Mouse (Mus musculus) bone marrow macrophage, adult 2 months (primary cell): Measurements from ENCODE around the gene Myef2. TPM values are rescaled to one million over a fixed set of nuclear protein-coding genes. Genes with fewer than 3 reads are reported as not detected.
A peak's percentile ranks its signal among the peaks of the same experiment; 100 is the strongest.

Experiments used
- H3K27ac ChIP-seq: 2 replicates; pipeline ENCODE4 v1.5.1; 2012; ENCODE audit warnings: low read depth, low read length; ENCODE audit not compliant: insufficient read depth
- H3K4me1 ChIP-seq: 2 replicates; pipeline ENCODE4 v1.6.1; 2012; ENCODE audit warnings: low read length; ENCODE audit not compliant: control insufficient read depth, insufficient read depth
- H3K4me3 ChIP-seq: 2 replicates; pipeline ENCODE4 v1.5.1; 2012; ENCODE audit warnings: mild to moderate bottlenecking, low read length, moderate library complexity; ENCODE audit not compliant: insufficient read depth
- CTCF ChIP-seq: IDR thresholded peaks from 2 replicates; pipeline ENCODE4 v1.5.1; 2012; ENCODE audit warnings: low read depth, mild to moderate bottlenecking, low read length, moderate library complexity
- POLR2A ChIP-seq: IDR thresholded peaks from 2 replicates; pipeline ENCODE4 v1.6.1; 2012; ENCODE audit warnings: mild to moderate bottlenecking, low read depth, low read length, borderline replicate concordance
- polyA plus RNA-seq: library from polyadenylated mRNA; stranded (reverse); fragments of >200 nt; gene quantifications from 2 replicates; pipeline ENCODE4 v1.2.4, GENCODE M21; 2012; ENCODE audit not compliant: missing spikeins, insufficient read depth, insufficient read length

The Myef2 gene
- polyA plus RNA-seq, 1 experiment: 31.4 TPM

DNA sequence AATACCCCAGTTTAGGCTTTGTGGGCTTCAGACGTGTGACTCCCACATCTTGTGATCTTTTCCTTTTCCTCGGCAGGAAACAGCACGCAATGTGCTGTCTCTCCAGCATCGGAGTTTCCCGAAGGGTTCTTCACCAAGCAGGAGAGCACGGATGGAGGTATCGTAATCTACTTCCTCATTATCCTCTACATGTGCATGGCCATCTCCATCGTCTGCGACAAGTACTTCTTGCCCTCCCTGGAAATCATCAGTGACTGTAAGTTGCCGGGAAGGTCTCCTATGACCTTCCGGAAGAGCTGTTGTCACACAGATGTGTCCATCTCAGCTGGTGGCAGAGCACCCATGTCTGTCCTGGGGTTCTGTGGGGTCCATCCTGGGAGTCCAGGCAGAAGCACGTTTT is 54.8 kb downstream of the Myef2 start:
- peak overlapping the region; percentile 61 for H3K4me3 ChIP-seq
- peaks cover 20% of the 10 kb centered on the region for H3K4me1 ChIP-seq
- peak overlapping the region; percentile 86 for H3K27ac ChIP-seq
- TF ChIP-seq POLR2A (no peak), CTCF (no peak)

- peak within 1 kb of the TSS; percentile 61 for H3K4me3 ChIP-seq
- H3K4me1 ChIP-seq: peaks cover 15% of the 10 kb centered on the region
- TF ChIP-seq CTCF (no peak), POLR2A (no peak)
- H3K27ac ChIP-seq: peak within 1 kb of the TSS; percentile 86
Observed at GRCm38 (mm10) chr2:125067894-125068293, 55.6 kb downstream of the Myef2 start, which contains the start of gene Slc24a5. Gene Slc24a5 (plus strand): TSS chr2:125068124.

DNA sequence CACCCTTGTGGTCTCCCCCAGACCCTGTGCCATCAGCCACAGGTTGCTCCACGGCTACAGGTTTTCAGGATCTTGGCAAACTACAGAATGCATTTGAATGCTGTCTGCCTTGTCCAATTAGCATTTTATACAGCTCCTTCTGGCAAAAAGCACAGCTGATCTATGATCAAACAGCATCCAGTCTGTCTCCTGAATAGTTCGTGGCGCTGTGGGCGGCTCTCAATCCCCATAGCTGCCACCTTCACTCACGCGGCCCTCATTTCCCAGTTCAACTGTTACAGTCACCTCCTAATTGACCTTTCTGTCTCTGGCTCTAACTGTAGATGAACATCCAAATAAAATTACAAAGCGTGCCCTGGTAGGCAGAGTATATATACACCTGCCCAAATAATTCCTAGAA is 56.1 kb downstream of the Myef2 start:
- no peak overlapping the region for H3K27ac ChIP-seq
- peaks cover 13% of the 10 kb centered on the region for H3K4me1 ChIP-seq
- TF ChIP-seq POLR2A (no peak), CTCF (no peak)
- no peak overlapping the region for H3K4me3 ChIP-seq

DNA sequence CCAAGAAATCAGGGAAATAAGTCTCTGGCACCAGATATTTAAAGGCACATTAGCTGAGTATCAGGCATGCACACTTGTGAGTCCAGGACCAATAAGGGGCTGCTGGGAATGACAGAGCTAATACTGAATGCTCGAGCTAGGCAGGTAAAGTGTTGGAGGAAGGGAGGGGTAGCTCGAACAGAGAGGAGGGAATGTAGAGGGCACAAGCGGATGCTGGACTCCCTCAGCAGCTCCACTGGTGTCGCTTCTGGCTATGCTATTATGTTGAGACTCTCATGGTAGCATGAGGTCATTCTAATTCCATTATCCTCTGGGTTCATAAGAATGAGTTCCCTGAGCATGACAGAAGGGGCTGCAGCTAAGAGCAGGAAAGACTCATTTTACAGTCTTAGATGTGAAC is 60.5 kb downstream of the Myef2 start:
- no peak overlapping the region for H3K4me3 ChIP-seq
- TF ChIP-seq POLR2A: no peak
- TF ChIP-seq CTCF: no peak
- no peak overlapping the region for H3K27ac ChIP-seq
- peaks cover 9% of the 10 kb centered on the region for H3K4me1 ChIP-seq

DNA sequence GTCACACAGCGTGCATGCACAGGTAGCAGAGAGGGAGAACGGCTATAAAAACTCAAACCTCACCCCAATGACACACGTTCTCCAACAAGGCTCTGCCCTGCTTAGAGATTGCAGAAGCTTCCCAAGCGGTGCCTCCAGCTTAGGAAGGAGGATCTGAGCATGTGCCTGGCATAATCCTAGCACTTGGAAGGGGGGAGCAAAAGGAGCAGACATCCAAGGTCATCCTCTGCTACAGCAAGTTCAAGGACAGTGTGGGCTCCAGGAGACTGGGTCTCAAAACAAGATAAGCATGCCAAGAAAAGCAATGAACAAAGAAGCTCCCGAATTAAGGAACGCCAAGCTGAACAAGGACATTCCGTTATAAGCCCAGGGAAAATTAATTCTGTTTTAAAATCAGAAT is 62.0 kb downstream of the Myef2 start:
- Histone ChIP-seq H3K4me1 (peaks cover 4% of the 10 kb centered on the region), H3K27ac (no peak overlapping the region)
- TF ChIP-seq CTCF (no peak), POLR2A (no peak)

GRCm38 (mm10) chr2:125057250-125057815 is 66.1 kb downstream of the Myef2 start:
- H3K27ac ChIP-seq: no peak overlapping the region
- peak; percentile 41; the same call in 1 of the 2 replicates for TF ChIP-seq CTCF
- TF ChIP-seq POLR2A: no peak
- no peaks in the 10 kb centered on the region for H3K4me1 ChIP-seq
- H3K4me3 ChIP-seq: no peak overlapping the region

More for the DNA sequence above, 62.0 kb downstream of the Myef2 start:
- no peak overlapping the region for H3K4me3 ChIP-seq

DNA sequence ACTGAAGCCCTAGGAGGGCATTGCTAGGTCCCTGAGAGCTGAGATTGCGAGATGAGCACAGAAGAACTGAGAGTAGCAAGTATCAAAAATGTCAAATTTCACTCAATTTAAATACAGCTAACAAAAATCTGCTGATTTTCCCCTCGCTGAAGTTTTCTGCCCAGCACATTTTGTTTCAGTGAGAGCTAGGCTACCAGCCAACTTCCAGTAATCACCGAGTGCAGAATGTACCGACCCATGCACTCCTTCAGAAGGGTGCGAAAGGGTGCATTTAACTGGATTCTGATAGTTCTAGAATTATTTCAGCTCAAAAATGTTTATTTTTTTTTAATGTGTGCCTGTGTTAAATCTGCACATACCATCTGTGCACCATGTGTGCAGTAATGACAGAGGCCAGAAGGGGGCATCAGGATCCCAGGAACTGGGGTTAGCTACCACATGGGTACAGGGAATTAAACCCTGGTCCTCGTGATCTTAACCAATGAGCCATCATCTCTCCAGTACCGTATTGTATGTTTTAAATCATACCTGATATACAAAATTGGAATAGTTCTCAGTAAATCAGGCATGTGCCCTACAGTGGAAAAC is 68.1 kb downstream of the Myef2 start:
- Histone ChIP-seq H3K27ac (no peak overlapping the region), H3K4me3 (no peak overlapping the region), H3K4me1 (no peaks in the 10 kb centered on the region)
- TF ChIP-seq POLR2A (no peak), CTCF (no peak)

Other genes starting within 250 kb of the Myef2 start
- gene Slc24a5, start 55.5 kb downstream of the Myef2 start, polyA plus RNA-seq: 2.0 and 2.3 TPM in 2 replicates
- gene Ctxn2, start 13.0 kb upstream of the Myef2 start, polyA plus RNA-seq: not detected in 2 replicates
- not detected in 2 replicates for gene Slc12a1, start 28.8 kb upstream of the Myef2 start, polyA plus RNA-seq
- 17.7 and 19.4 TPM in 2 replicates for gene Dut, start 123.5 kb upstream of the Myef2 start, polyA plus RNA-seq